Mouse (Mus musculus) testis, adult 2 months (tissue): ENCODE results near the gene Grhpr.

Experiments
- CTCF ChIP-seq: fragments of 200-500 bp; IDR thresholded peaks from 2 replicates; pipeline ENCODE4 v1.5.1; 2012; ENCODE audit warnings: low read depth, mild to moderate bottlenecking, inconsistent platforms, low read length, moderate library complexity; ENCODE audit not compliant: control insufficient read depth, insufficient read depth, insufficient replicate concordance
- POLR2A ChIP-seq: fragments of 200-500 bp; IDR thresholded peaks from 2 replicates; pipeline ENCODE4 v1.6.1; 2012; ENCODE audit warnings: low read depth, mild to moderate bottlenecking, inconsistent platforms, low read length, moderate library complexity; ENCODE audit not compliant: control insufficient read depth

DNA sequence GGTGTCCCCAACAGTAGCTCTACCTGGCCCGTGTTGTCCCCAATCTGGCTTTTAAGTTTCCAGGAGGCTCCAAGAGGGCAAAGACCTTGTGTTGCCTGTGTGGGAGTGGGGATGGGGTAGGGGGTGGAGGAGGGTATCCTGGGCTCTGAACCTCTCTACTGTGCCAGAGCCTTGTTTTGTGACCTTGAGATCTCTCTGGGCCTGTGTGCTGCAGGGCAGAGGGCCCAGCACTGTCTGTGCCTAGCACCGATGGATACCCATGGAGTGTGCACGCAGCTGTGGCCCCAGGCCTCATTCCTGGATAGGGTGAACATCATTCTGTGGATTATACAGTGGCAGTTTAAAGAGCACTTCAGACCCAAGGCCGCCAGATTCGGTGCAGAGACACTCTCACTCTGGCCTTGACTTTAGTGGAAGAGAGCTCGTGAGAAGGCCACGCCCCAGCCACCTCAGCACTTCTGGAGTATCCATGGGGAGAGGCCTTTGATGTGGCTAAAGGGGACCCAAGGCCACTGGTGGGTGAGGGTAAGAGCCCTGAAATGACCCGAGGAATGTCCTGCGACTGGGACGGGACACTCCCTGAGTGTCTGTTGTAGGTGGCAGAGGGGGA, 2.0 kb downstream of the Grhpr start:
- TF ChIP-seq CTCF = no peak
- no peak for TF ChIP-seq POLR2A
